Mouse (Mus musculus) brown adipose tissue, adult 24 weeks (tissue): ENCODE results near the gene Usp4. TPM values are rescaled to one million over a fixed set of nuclear protein-coding genes. Genes with fewer than 3 reads are reported as not detected.

ENCODE experiments used
- H3K27ac ChIP-seq: fragments of 200-500 bp; replicated peaks from 2 replicates; pipeline ENCODE4 v1.5.1; 2012; ENCODE audit warnings: low read depth, mild to moderate bottlenecking, low read length
- H3K4me1 ChIP-seq: fragments of 200-500 bp; 2 replicates; pipeline ENCODE4 v1.6.1; 2012; ENCODE audit warnings: low read length, mixed read lengths; ENCODE audit not compliant: control insufficient read depth, insufficient read depth, insufficient read length
- H3K4me3 ChIP-seq: fragments of 200-500 bp; 2 replicates; pipeline ENCODE4 v1.5.1; 2012; ENCODE audit warnings: low read depth, mild to moderate bottlenecking, low read length, moderate library complexity; ENCODE audit not compliant: insufficient read depth
- polyA plus RNA-seq: library from polyadenylated mRNA; stranded (reverse); fragments of >200 nt; gene quantifications from 2 replicates; pipeline ENCODE4 v1.2.4, GENCODE M21; 2012; ENCODE audit not compliant: missing spikeins, insufficient read depth, insufficient read length

Gene Usp4
- polyA plus RNA-seq, 1 experiment: 48.4 TPM

GRCm38 (mm10) chr9:108338551-108338885 lies 9.1 kb upstream of the Usp4 start:
- H3K4me3 ChIP-seq: peak overlapping the region; percentile 90; the same call in 1 of the 2 replicates
- H3K4me1 ChIP-seq: peaks cover 10% of the 10 kb centered on the region

GRCm38 (mm10) chr9:108338886-108339781 lies 8.5 kb upstream of the Usp4 start, which contains the start of gene Gpx1:
Gene Gpx1 (plus strand): TSS chr9:108338903.
- H3K4me1 ChIP-seq: peaks cover 10% of the 10 kb centered on the region
- H3K27ac ChIP-seq: peak within 1 kb of the TSS; percentile 91
- H3K4me3 ChIP-seq: peak within 1 kb of the TSS; percentile 90

More at GRCm38 (mm10) chr9:108338551-108338885, 9.1 kb upstream of the Usp4 start:
- H3K27ac ChIP-seq: peak overlapping the region; percentile 76

DNA sequence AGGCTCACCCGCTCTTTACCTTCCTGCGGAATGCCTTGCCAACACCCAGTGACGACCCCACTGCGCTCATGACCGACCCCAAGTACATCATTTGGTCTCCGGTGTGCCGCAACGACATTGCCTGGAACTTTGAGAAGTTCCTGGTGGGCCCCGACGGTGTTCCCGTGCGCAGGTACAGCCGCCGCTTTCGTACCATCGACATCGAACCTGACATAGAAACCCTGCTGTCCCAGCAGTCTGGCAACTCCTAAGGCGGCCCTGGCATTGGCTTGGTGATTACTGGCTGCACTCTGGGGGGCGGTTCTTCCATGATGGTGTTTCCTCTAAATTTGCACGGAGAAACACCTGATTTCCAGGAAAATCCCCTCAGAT lies 7.8 kb upstream of the Usp4 start:
- peak overlapping the region; percentile 91 for H3K27ac ChIP-seq
- peak overlapping the region; percentile 90 for H3K4me3 ChIP-seq

DNA sequence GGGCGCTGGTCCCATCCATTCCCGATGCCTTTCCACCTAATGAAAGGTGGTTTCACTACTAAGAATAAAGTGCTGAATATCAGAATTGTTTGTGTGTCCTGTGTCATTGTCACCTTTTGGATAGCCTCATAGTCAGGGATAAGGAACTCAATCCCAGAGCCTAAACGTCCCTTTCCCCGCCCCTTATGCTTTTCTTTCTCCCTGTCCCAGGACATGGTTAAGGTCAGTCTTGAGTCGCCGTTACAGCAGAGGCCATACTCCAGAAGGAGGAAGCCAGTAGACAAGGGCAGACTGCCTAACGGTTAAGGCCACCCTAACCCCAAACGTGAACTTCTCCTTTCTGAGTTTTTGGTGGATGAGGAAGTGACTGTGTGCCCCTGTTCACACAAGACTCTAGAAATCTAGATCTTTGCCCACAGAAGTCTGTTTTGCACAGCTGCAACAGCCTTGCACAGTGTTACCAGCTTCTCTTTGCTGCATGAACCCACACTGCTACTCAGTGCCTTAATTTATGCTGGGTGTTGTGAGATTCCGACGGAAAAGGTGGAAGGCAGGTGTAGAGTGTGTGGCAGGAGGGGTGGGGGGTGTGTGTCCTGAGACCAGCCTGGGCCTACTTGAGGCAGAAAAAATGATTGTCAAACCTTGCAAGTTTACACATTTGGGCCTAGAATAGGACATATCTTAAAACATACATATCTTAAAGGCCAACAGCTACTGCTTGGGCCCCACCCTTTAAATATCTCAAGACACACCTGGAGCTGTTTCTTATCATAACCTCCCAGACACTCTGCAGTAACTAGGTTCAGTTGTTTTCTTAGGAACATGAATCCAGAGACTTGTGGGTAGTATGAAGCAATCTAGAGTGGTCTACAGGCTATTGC lies 7.2 kb upstream of the Usp4 start:
- Histone ChIP-seq H3K4me1 (peaks cover 10% of the 10 kb centered on the region), H3K27ac (peak overlapping the region; percentile 91), H3K4me3 (peak overlapping the region; percentile 90)

More for the DNA sequence above, 7.8 kb upstream of the Usp4 start:
- H3K4me1 ChIP-seq: peaks cover 10% of the 10 kb centered on the region

DNA sequence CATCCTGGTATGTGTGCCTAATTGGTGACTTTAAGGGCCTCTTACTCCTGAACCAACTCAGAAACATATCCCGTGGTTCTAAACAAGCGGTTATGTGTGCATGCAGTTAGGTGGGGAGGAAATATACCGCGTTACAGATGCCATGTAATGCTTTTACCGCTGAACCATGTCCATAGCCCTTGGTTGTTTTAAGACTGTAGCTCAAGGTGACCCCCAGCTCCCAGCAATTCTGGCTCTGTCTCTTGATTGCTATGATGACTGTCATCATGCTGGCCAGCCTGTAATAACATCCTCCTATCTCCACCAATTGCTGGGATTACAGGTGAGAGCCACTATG lies 6.5 kb upstream of the Usp4 start:
- H3K4me3 ChIP-seq: peak overlapping the region; percentile 16; the same call in 1 of the 2 replicates
- H3K27ac ChIP-seq: peak overlapping the region; percentile 88
- peaks cover 10% of the 10 kb centered on the region for H3K4me1 ChIP-seq

GRCm38 (mm10) chr9:108341801-108342200 lies 5.9 kb upstream of the Usp4 start:
- peaks cover 10% of the 10 kb centered on the region for H3K4me1 ChIP-seq
- H3K27ac ChIP-seq: peak overlapping the region; percentile 88
- no peak overlapping the region for H3K4me3 ChIP-seq

- Histone ChIP-seq H3K4me1 (peaks cover 10% of the 10 kb centered on the region), H3K27ac (peak overlapping the region; percentile 88), H3K4me3 (no peak overlapping the region)
These were observed 5.3 kb upstream of the Usp4 start for GRCm38 (mm10) chr9:108342301-108342831.

DNA sequence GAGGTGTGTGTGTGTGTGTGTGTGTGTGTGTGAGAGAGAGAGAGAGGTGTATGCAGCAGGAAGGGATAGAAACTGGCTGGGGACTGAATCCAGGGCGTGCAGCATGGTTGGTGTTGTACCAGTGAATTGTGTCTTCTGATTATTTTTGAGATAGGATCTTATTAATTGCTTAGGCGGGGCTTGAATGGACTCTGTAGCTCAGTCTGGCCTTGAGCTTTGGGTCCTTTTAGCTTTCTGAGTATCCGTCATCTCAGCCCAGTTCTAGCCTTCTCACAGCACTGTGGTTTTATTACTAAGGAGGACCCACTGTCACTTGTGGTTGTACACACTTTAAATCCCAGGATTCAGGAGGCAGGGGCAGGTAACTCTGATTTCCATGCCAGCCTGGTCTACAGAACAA lies 4.3 kb upstream of the Usp4 start:
- no peak overlapping the region for H3K4me3 ChIP-seq

DNA sequence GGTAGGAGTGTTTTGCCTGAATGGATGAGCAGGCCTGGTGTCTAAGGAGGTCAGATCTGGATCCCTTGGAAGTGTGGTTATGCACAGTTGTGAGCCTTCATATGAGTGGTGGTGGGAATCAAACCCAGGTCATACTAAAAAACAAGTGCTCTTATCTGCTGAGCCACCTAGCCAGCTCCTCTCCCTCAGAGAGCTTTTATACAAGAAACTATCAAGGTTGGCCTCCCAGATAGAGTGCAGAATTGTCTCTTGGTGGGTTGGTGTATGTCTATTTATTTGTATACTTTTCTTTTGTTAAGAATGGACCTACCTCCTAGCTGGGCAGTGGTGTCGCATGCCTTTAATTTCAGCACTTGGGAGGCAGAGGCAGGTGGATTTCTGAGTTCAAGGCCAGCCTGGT lies 3.8 kb upstream of the Usp4 start:
- Histone ChIP-seq H3K4me3 (no peak overlapping the region), H3K27ac (no peak overlapping the region), H3K4me1 (peaks cover 10% of the 10 kb centered on the region)

More for the DNA sequence above, 4.3 kb upstream of the Usp4 start:
- H3K27ac ChIP-seq: peak overlapping the region; percentile 86
- peaks cover 9% of the 10 kb centered on the region for H3K4me1 ChIP-seq

DNA sequence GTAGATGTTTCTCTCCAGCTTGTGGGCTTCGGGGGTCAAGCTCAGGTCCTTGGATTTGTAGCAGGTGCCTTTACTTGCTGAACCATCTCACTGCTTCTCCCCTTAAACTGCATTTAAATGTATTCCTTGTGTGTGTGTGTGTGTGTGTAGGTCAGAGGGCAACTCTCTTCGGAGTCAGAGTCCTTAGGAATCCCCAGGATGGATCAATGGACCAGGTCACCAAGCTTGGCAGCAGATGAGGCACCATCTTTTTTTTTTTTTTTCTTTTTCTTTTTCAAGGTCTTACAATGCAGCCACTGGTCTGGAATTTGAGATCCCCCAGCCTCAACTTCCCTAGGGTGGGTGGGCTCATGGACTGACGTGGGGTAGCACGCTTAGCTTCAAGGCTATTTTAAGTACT lies 3.2 kb upstream of the Usp4 start:
- Histone ChIP-seq H3K4me3 (no peak overlapping the region), H3K4me1 (peaks cover 15% of the 10 kb centered on the region), H3K27ac (no peak overlapping the region)

- peak overlapping the region; percentile 74 for H3K4me3 ChIP-seq
- peak overlapping the region; percentile 89 for H3K27ac ChIP-seq
- H3K4me1 ChIP-seq: peaks cover 7% of the 10 kb centered on the region; the same call in 1 of the 2 replicates
These were observed 629 bp upstream of the Usp4 start for GRCm38 (mm10) chr9:108347024-108347423.

GRCm38 (mm10) chr9:108348290-108348680 lies 632 bp downstream of the Usp4 start:
- peaks cover 7% of the 10 kb centered on the region; the same call in 1 of the 2 replicates for H3K4me1 ChIP-seq
- peak overlapping the region; percentile 98 for H3K27ac ChIP-seq
- peak overlapping the region; percentile 96 for H3K4me3 ChIP-seq

DNA sequence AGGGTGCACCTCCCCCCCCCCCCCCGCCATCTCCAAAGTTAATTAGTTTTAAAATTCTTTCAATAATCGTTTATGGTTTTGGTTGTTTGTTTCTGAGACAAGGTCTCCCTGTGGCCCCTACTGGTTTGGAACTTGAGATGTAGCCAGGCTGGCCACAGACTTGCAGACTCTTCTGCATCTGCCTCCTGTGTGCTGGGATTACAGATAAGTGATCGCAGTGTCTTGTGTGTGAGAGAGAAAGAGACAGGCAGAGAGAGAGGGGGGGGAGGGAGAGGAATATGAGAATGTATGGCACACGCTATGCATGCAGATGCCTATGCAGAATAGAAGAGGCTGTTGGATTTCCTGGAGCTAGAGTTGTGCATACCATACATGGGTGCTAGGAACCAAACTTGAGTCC lies 2.1 kb downstream of the Usp4 start:
- Histone ChIP-seq H3K4me1 (peaks cover 7% of the 10 kb centered on the region; the same call in 1 of the 2 replicates), H3K27ac (no peak overlapping the region)

DNA sequence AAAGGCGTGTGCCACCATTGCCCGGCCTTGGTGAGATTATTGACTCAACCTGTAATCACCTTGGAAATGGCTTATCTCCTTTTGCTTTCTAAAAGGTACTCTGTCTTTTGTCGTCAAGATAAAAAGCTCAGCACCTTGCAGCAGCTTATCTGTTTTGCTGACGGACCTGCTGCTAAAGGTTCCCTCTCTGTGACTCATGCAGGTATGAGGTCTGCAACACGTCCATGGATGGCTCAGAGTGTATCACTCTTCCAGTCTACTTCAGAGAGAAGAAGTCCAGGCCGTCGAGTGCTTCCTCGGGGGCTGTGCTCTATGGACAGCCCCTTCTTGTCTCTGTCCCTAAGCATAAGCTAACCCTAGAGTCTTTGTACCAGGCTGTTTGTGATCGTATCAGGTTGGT lies 30.6 kb downstream of the Usp4 start:
- Histone ChIP-seq H3K4me3 (no peak overlapping the region), H3K27ac (no peak overlapping the region)

More for the DNA sequence above, 2.1 kb downstream of the Usp4 start:
- H3K4me3 ChIP-seq: no peak overlapping the region

DNA sequence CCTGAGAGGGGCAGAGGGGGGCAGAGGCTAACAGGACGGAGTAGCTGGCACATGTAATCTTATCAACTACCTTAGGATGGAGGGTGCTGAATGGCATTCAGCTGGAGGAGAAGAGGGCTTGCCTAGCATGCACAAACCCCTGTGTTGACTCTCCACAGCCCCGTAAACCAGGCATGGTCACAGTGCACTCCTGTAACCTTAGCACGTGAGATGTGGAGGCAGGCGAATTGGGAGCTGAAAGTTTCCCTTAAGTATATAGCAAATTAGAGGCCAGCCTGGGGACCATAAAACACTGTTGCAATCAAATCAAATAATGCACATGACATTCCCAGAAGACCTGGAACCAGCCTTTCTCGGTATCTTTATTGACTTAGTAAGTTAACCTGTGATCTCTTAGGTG lies 31.1 kb downstream of the Usp4 start:
- H3K4me3 ChIP-seq: no peak overlapping the region
- no peak overlapping the region for H3K27ac ChIP-seq
- H3K4me1 ChIP-seq: no peaks in the 10 kb centered on the region

More for the DNA sequence above, 30.6 kb downstream of the Usp4 start:
- H3K4me1 ChIP-seq: no peaks in the 10 kb centered on the region
